Mouse (Mus musculus): ENCODE data around the gene Zfp638.

Gene Zfp638

GRCm38 (mm10) chr6:83890281-83891015, 23.5 kb downstream of the Zfp638 start:
- DNase-seq (ENCODE audit: low spot score): no peak

- no peak for DNase-seq (ENCODE audit: low spot score)
These were observed 24.3 kb downstream of the Zfp638 start for GRCm38 (mm10) chr6:83891251-83891650.

- DNase-seq (ENCODE audit: low spot score): no peak
These were observed 24.8 kb downstream of the Zfp638 start for GRCm38 (mm10) chr6:83891687-83892086.

- no peak for DNase-seq (ENCODE audit: low spot score)
These were observed 26.2 kb downstream of the Zfp638 start for GRCm38 (mm10) chr6:83893086-83893485.

GRCm38 (mm10) chr6:83893584-83893983, 26.7 kb downstream of the Zfp638 start:
- DNase-seq (ENCODE audit: low spot score): no peak

GRCm38 (mm10) chr6:83899142-83899541, 32.2 kb downstream of the Zfp638 start:
- DNase-seq (ENCODE audit: low spot score): no peak

- DNase-seq (ENCODE audit: low spot score): no peak
These were observed 38.4 kb downstream of the Zfp638 start for GRCm38 (mm10) chr6:83905276-83905675.

- DNase-seq (ENCODE audit: low spot score): no peak
These were observed 39.8 kb downstream of the Zfp638 start for GRCm38 (mm10) chr6:83906659-83907058.

GRCm38 (mm10) chr6:83908386-83908785, 41.5 kb downstream of the Zfp638 start:
- no peak for DNase-seq (ENCODE audit: low spot score)

- peak; percentile 24 for DNase-seq (ENCODE audit: low spot score)
These were observed 46.8 kb downstream of the Zfp638 start for GRCm38 (mm10) chr6:83913710-83914109.

GRCm38 (mm10) chr6:83914183-83914719, 47.3 kb downstream of the Zfp638 start:
- DNase-seq (ENCODE audit: low spot score): peak; percentile 98

- peak; percentile 29 for DNase-seq (ENCODE audit: low spot score)
These were observed 47.9 kb downstream of the Zfp638 start for GRCm38 (mm10) chr6:83914720-83915271.

GRCm38 (mm10) chr6:83927418-83927817, 60.5 kb downstream of the Zfp638 start:
- peak; percentile 47 for DNase-seq (ENCODE audit: low spot score)

- DNase-seq (ENCODE audit: low spot score): no peak
These were observed 61.3 kb downstream of the Zfp638 start for GRCm38 (mm10) chr6:83928225-83928624.

- DNase-seq (ENCODE audit: low spot score): no peak
These were observed 72.6 kb downstream of the Zfp638 start for GRCm38 (mm10) chr6:83939492-83939891.

GRCm38 (mm10) chr6:83942806-83943205, 75.9 kb downstream of the Zfp638 start:
- DNase-seq (ENCODE audit: low spot score): no peak

GRCm38 (mm10) chr6:83953603-83954002, 86.7 kb downstream of the Zfp638 start:
- DNase-seq (ENCODE audit: low spot score): no peak

GRCm38 (mm10) chr6:83987642-83988041, 120.7 kb downstream of the Zfp638 start:
- no peak for DNase-seq (ENCODE audit: low spot score)

- no peak for DNase-seq (ENCODE audit: low spot score)
These were observed 135.8 kb downstream of the Zfp638 start for GRCm38 (mm10) chr6:84002716-84003115.

GRCm38 (mm10) chr6:84004295-84004694, 137.4 kb downstream of the Zfp638 start:
- no peak for DNase-seq (ENCODE audit: low spot score)

GRCm38 (mm10) chr6:84008363-84009171, 141.7 kb downstream of the Zfp638 start, which contains the start of gene Dysf:
Gene Dysf, plus strand, starts transcription at chr6:84008590.
- DNase-seq (ENCODE audit: low spot score): no peak

- DNase-seq (ENCODE audit: low spot score): no peak
These were observed 142.4 kb downstream of the Zfp638 start for GRCm38 (mm10) chr6:84009172-84009872.

Data from c-Kit-positive CD71-positive TER-119-positive erythroid progenitor cells, embryonic 14.5 days (primary cell).